Mouse (Mus musculus): ENCODE results near the gene Cntn4.
A peak's percentile ranks its signal among the peaks of the same experiment; 100 is the strongest.
"Not testable (repeated sequence)": the region's sequence is repeated elsewhere in the genome, so short reads cannot be mapped to it uniquely, and the experiment has no call there.

The Cntn4 gene

GRCm38 (mm10) chr6:106332466-106332865 is 655.0 kb downstream of the Cntn4 start:
- no peak for DNase-seq

DNA sequence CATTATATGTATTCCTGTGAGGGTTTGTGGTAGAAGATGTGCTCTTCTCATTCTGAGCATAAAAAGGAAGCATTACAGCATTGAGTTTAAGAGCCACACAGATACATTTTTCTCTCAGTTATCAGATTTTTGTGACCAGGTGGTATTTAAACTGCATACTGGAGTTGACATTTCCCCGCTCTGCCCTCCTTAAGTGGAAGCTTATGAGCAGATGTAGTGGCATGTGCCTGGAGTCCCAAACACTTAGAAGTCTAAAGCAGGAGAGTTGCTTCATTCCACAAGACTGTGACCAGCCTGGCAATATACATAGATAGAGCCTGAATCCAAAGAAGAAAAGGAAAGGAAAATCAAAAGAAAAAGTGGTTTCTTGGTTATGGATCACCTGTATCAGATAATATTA is 655.5 kb downstream of the Cntn4 start:
- DNase-seq, result no peak

DNA sequence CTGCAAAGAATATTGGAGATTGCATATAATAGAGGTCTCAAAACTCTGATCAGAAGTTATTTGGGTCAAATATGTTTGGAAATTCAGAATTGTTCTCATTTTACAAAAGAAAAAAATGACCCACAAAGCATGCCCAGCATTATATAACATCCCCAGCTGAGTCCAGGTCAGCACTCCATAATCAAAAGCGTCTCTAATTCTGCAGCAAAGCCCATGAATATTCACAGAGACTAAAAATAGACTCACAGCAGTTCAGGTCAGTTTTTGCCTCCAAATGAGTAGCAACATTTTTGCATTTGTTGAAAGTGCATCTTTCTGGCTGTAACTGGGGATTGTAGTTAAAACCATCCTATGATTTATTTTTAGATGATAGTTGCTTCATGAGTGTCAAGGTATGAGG is 657.6 kb downstream of the Cntn4 start:
- no peak for DNase-seq

GRCm38 (mm10) chr6:106336805-106337204 is 659.3 kb downstream of the Cntn4 start:
- no peak for DNase-seq

- no peak for DNase-seq
Observed at GRCm38 (mm10) chr6:106337829-106338228, 660.4 kb downstream of the Cntn4 start.

GRCm38 (mm10) chr6:106341114-106341513 is 663.7 kb downstream of the Cntn4 start:
- DNase-seq, result no peak

- DNase-seq, result no peak
Observed at GRCm38 (mm10) chr6:106350072-106350471, 672.6 kb downstream of the Cntn4 start.

DNA sequence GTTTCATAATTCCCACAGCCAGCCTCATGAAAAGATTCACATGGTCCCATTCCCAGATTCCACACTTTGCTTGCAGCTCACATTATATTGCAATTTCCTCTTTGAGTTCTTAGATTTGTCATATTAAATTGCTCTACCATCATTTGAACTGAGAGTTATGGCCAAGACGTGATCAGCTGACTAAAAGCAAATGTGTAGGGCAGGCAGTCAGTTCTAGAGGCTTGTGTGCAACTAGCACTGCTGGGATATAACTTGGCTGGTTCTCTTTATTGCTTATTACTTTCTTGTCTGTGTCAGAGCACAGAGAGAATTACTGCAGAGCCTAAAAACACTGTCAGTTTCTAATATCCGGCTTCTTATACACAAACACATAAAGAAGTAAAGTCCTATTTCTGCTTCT is 673.9 kb downstream of the Cntn4 start:
- no peak for DNase-seq

GRCm38 (mm10) chr6:106358801-106359200 is 681.3 kb downstream of the Cntn4 start:
- DNase-seq, result not testable (repeated sequence)

DNA sequence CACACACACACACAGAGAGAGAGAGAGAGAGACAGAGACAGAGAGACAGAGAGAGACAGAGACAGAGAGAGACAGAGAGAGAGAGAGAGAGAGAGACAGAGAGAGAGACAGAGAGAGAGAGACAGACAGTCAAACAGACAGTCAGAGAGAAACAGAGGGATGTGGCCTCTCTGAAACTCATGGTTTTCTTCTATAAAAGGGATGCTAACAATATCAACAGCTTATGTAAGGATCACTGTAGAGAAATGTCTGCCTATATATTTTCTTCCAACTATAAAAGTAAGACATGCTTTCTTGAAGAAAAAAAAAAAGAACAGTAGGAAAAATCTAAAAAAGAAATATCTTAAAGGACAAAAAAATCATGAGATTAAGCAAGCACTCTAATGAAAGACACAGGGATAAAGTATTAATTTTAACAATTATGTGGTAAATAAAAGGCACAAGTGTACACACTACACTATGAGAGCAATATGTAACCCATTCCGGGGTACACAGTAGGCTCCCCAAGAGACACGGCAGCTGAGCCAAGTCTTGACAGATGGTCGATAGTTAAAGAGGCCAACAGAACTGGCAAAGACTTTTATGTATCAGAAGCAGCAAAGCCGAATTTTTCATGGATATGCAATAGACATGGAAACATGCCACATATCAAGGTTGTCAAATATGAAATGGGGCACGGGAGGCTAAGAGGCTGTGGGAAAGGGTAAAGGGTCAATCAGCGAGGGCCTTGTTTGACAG is 704.0 kb downstream of the Cntn4 start:
- no peak for DNase-seq

GRCm38 (mm10) chr6:106387833-106388406 is 710.5 kb downstream of the Cntn4 start:
- no peak for DNase-seq

GRCm38 (mm10) chr6:106408014-106408413 is 730.6 kb downstream of the Cntn4 start:
- DNase-seq, result no peak

GRCm38 (mm10) chr6:106408634-106409033 is 731.2 kb downstream of the Cntn4 start:
- DNase-seq, result no peak

DNA sequence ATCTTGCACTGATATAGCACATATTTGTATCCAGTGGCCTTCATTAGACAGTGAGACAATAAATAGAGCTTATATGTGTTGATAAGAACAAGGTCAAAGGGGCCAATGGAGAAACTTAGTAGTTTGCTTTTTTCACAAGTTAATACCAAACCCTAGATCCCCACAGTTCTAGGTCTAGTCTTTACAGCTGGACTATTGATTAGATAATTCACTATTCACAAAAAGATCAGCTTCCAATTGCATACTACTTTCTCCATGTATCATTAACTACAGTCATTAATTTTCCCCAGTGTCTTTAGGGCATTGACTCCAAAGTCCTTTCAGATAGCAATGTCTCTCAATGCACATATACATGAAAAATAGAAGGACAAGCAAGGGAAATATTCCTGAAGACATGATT is 745.5 kb downstream of the Cntn4 start:
- DNase-seq, result no peak

DNA sequence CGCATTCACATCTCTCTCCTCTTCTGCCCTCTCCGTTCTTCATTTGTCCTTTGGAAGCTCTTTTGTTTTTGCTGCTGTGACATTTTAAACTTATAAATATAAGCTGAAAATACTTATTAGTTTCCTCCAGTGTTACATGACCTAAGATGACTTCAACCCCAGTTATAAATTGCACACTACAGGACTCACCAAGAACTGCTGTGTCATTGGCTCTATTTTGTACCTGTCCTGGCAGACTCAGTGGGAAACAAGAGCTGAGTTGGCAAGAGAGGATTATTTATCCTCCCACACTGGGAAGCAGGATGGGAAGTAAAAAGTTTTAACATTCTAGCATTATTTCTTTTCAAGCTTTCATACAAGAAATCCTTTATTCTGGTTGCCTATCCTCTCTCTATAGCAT is 746.0 kb downstream of the Cntn4 start:
- DNase-seq, result no peak

DNA sequence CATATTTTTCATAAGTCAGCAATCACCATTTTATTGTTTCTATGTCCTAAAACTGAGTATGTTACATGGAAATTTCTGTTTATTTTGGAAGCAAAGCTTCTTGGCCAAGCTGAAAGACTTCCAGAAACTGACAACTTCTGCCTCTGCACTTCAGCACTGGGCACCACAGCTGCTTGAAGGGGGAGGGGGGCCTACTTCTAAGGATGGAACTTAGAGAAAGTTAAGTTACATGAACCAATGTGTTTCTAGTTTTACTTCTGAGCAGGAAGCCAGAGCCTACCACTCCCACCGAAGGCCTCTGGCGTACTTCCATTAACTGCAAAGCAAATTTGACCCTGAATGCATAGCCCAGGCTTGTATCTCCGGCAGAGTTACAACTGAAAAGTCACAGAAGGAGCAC is 749.2 kb downstream of the Cntn4 start:
- DNase-seq, result peak in 1 of 2 experiments; percentile 6

DNA sequence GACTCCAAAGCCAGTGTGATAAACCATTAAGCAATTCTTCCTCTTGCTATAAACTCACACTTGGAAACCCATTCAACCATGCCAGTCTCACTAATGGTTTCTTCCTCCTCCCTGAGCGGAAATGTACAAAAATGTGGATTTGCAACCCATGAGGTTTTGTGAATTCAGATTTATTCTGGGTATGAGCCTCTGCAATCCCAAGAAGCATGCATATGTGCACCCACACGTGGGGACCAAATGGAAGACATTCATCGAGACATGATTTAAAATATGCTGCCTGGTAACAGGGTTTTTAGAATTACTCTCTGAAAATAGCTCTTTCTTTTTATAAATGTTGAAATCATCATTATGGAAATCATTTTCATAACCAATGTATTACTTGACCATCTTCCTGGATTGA is 754.0 kb downstream of the Cntn4 start:
- DNase-seq, result no peak

DNA sequence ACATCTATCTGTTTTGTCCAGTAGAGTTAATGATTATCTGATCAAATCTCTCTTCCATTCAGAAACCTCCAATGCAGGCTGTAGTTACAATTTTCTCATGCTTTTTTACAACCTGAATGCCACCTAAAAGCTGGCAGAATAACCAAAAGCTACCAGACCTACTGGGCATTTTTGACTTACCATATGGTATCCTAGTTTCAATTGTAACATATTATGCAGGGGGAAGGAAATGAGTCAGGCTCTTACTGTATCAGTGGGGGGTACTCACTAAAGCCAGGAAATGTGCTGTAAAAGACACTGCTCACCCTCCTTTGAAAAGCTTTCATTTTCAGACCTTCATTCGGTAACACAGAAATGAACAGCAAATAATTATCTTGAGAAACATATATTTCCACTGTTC is 763.3 kb downstream of the Cntn4 start:
- no peak for DNase-seq

DNA sequence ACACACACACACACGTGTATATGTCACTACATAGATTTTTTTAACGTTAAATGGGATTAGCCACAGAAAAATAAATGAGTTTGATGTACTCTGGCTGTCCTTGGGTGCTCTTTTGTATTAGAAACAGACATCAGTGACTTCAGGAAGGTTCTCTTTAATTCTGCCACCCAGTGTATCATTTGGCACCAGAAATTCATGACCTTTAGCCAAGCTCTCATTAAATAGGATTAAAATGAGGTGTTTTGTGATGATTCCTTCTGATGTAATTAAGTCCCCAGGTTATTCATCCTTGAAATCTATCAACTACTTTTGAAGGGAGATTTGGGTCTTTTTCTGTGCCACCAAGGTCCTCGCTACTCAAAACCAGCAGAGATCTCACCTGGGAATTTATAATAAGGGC is 763.8 kb downstream of the Cntn4 start:
- DNase-seq, result no peak

GRCm38 (mm10) chr6:106454131-106454838 is 776.8 kb downstream of the Cntn4 start:
- DNase-seq, result no peak

DNA sequence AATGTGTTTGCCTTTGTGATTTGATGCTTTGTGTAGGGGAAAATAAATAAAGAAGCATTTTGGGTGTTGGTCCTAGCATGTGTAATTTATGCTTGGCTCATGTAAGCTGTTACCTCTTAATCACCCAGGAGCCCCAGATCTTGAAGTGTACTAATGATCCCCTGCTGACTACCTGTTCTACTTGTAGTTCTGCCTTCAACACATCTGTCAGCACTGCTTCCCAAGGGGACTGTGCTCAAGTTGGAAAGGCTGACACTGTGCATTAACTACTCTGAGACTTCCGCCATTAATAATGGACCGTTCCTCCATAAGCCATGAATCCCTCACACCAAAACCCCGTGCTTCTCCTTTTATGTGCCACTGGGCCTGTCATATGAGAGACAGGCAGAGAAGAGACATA is 778.2 kb downstream of the Cntn4 start:
- DNase-seq, result no peak

DNA sequence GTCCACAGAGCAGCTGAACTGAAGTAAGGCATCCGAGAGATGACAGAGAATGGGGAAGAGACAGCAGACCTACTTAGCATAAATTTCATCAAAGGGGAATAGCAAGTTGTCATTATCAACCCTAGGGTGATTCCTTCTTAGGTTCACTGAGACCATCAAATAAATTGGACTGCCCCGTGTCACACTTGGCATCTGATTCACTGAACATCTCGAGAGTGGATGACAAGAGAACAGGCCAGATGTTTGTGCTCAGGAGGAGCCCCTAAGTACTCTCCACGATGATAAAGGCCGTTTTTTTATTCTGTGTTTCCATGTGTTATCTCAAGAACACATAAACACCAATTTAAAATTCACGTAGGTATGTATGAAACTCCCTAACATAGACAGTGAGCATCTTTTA is 780.7 kb downstream of the Cntn4 start:
- no peak for DNase-seq

- DNase-seq, result no peak
Observed at GRCm38 (mm10) chr6:106462403-106462802, 784.9 kb downstream of the Cntn4 start.

GRCm38 (mm10) chr6:106463857-106464256 is 786.4 kb downstream of the Cntn4 start:
- no peak for DNase-seq
